ENCODE assay signal across 8 mouse cellular contexts in the genomic region with DNA sequence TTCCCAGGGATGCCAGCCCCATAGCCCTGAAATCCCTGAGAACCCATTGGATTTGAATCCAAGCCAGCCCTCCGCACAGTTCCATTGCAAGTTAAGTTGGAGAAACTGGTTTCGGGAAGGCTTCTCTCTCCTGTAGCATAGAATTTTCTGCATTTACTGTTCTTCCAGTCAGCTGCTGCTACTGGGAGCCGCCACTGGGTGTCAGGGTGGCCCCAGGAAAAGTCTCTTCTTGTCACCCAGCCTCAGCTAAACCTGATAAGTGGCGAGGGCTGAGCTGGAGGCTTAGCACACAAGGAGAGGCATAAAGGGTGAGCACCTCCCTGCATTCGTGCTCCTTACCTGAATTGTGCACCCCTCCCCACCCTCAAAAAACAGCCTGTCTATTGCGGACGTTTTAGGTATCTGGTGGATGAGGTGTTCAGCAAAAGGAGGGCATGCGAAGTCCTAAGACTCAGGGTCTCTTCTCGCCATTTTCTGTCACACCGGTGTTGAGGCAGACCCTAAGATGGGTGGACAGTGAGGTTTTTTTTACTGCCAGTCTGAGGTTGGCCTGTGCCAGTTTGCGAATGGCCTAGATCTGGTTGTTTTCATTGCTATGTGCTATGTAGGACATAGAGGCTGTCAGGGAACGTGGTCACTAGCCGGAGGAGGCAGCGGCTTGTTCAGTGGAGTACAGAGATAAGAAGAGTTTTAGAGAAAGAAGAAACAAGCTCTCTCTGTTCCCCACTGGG. TPM values are rescaled to one million over a fixed set of nuclear protein-coding genes. Genes with fewer than 3 reads are reported as not detected.
A peak's percentile ranks its signal among the peaks of the same experiment; 100 is the strongest.
DNase-seq lines count a peak whose midpoint lies in the region; ATAC-seq and TF ChIP-seq lines count a peak whose summit lies in the region.

No protein-coding gene starts in this region.

- H3K9me3 ChIP-seq in lung, embryonic 14.5 days (ENCODE audit: low read depth, low read length) = no peaks in the 10 kb centered on the region

- H3K4me1 ChIP-seq in lung, adult 2 months (ENCODE audit: control insufficient read depth, insufficient read depth, low read length) = no peaks in the 10 kb centered on the region
- no peaks in the 10 kb centered on the region for H3K4me1 ChIP-seq in cerebellum, adult 2 months (ENCODE audit: control insufficient read depth, insufficient read depth, low read length)
- H3K4me1 ChIP-seq in lung, embryonic 14.5 days (ENCODE audit: insufficient read depth) = no peaks in the 10 kb centered on the region

- H3K4me2 ChIP-seq in lung, embryonic 14.5 days = no peak overlapping the region

- 50% methylated on average over 14 of the region's 14 CpGs for WGBS in lung, adult 2 months
- WGBS in cerebellum, adult 2 months = 57% methylated on average over 14 of the region's 14 CpGs
- WGBS in lung, embryonic 14.5 days = 47% methylated on average over 14 of the region's 14 CpGs

- no peak for TF ChIP-seq POLR2A in lung, adult 2 months (IDR thresholded peaks at IDR 0.05; ENCODE audit: borderline replicate concordance, extremely low read depth, low read depth, low read length)
- no peak for TF ChIP-seq POLR2A in cerebellum, adult 2 months (IDR thresholded peaks at IDR 0.05; ENCODE audit: borderline replicate concordance, insufficient read depth, low read length)

- no peak for DNase-seq in lung, adult 2 months
- DNase-seq in lung, postnatal 25 days (ENCODE audit: low spot score) = no peak
- peak; percentile 47 to 53 for DNase-seq in cerebellum, adult 2 months
- DNase-seq in kidney, postnatal 10 days = peak; percentile 67
- DNase-seq in lung, embryonic 14.5 days = peak; percentile 70
- peak; percentile 68 to 77 for DNase-seq in right cerebral cortex, adult 2 months (ENCODE audit: low spot score in 2 of 2)
- no peak for DNase-seq in spleen, postnatal 4 days (ENCODE audit: low spot score in 2 of 2)

- no peaks in the 10 kb centered on the region for H3K36me3 ChIP-seq in lung, embryonic 14.5 days (ENCODE audit: insufficient read depth)

- H3K27ac ChIP-seq in cerebellum, adult 2 months (ENCODE audit: insufficient read depth, low read length) = no peak overlapping the region
- H3K27ac ChIP-seq in lung, embryonic 14.5 days (ENCODE audit: low read depth) = no peak overlapping the region

- no peaks in the 10 kb centered on the region for H3K27me3 ChIP-seq in cerebellum, adult 2 months (ENCODE audit: control insufficient read depth, insufficient read depth, low read length)
- no peaks in the 10 kb centered on the region for H3K27me3 ChIP-seq in lung, embryonic 14.5 days (ENCODE audit: insufficient read depth, low read length)

- 0 out of 2 replicates have a peak, but pooled peaks have one; percentile 27 for TF ChIP-seq CTCF in lung, adult 2 months (IDR thresholded peaks at IDR 0.05; ENCODE audit: insufficient read depth, low read length)
- TF ChIP-seq CTCF in cerebellum, adult 2 months (IDR thresholded peaks at IDR 0.05; ENCODE audit: borderline replicate concordance, insufficient read depth, low read depth, low read length) = peak; percentile 82
- peak; percentile 75 for TF ChIP-seq CTCF in lung, embryonic 14.5 days (IDR thresholded peaks at IDR 0.05; ENCODE audit: low read depth)

- no peak overlapping the region for H3K9ac ChIP-seq in lung, embryonic 14.5 days

- no peak overlapping the region for H3K4me3 ChIP-seq in lung, adult 2 months (replicated peaks; ENCODE audit: extremely low read depth, low read depth, low read length)
- H3K4me3 ChIP-seq in cerebellum, adult 2 months (replicated peaks; ENCODE audit: insufficient read depth, low read depth, low read length) = no peak overlapping the region
- no peak overlapping the region for H3K4me3 ChIP-seq in lung, embryonic 14.5 days (ENCODE audit: low read depth, low read length)

- peak; percentile 99 for ATAC-seq in frontal cortex, adult (ENCODE audit: low TSS enrichment)
- peak; percentile 66; the same call in 1 of the 2 replicates for ATAC-seq in lung, embryonic 14.5 days (ENCODE audit: insufficient read depth)

RNA-seq across cellular contexts. Expression of a gene that starts 41.9 kb away (rescaled TPM):
- 59.4 and 77.5 TPM in 2 replicates for polyA plus RNA-seq in lung, adult 2 months (2012; rRNA removed)
- 208 and 209 TPM in 2 replicates for polyA plus RNA-seq in cerebellum, adult 2 months (2012; rRNA removed)
- 26.8 and 27.9 TPM in 2 replicates for polyA plus RNA-seq in lung, embryonic 14.5 days (2014; fragmentation: Nextera tagmentation; extraction: Ambion mirVana)

RNA-seq across cellular contexts. Expression of a gene that starts 48.9 kb away (rescaled TPM):
- 361 and 389 TPM in 2 replicates for polyA plus RNA-seq in lung, adult 2 months (2012; rRNA removed)
- polyA plus RNA-seq in cerebellum, adult 2 months (2012; rRNA removed) = 230 and 261 TPM in 2 replicates
- polyA plus RNA-seq in lung, embryonic 14.5 days (2014; fragmentation: Nextera tagmentation; extraction: Ambion mirVana) = 76.9 and 86.0 TPM in 2 replicates

Comparison
In these comparisons a context has a peak if more than half of its experiments do, and no peak if none do; other contexts are left out.
1. DNase-seq: peak in cerebellum, adult 2 months (2 of 2), kidney, postnatal 10 days (single experiment), lung, embryonic 14.5 days (single experiment) and right cerebral cortex, adult 2 months (2 of 2); none in lung, adult 2 months (single experiment), lung, postnatal 25 days (single experiment) and spleen, postnatal 4 days (0 of 2).
2. CTCF ChIP-seq: peak in every context shown above with its lines; median percentile 82 in cerebellum, adult 2 months; 75 in lung, embryonic 14.5 days; 27 in lung, adult 2 months.